Mouse (Mus musculus): ENCODE results near the gene Tmod4. TPM values are rescaled to one million over a fixed set of nuclear protein-coding genes. Genes with fewer than 3 reads are reported as not detected.
"Not testable (repeated sequence)": the region's sequence is repeated elsewhere in the genome, so short reads cannot be mapped to it uniquely, and the experiment has no call there.

The Tmod4 gene
- polyA plus RNA-seq, 1 experiment from 2014 or later = 0.70 TPM

GRCm38 (mm10) chr3:95106338-95107117 is 17.7 kb upstream of the Tmod4 start, which contains the start of gene Pip5k1a:
Gene Pip5k1a (minus strand): TSS chr3:95106930.
- peak within 1 kb of the TSS; percentile 73 for H3K4me2 ChIP-seq (replicated peaks; ENCODE audit: low read depth)
- no peaks in the 10 kb centered on the region for H3K36me3 ChIP-seq (ENCODE audit: control insufficient read depth, insufficient read depth, low read length)
- peak within 1 kb of the TSS; percentile 94 for H3K4me3 ChIP-seq (ENCODE audit: low read depth, low read length)
- H3K27ac ChIP-seq (replicated peaks) = peak within 1 kb of the TSS; percentile 91
- TF ChIP-seq CTCF (IDR thresholded peaks at IDR 0.05; ENCODE audit: low read depth) = no peak
- TF ChIP-seq EP300 (optimal IDR thresholded peaks at IDR 0.05) = no peak
- DNase-seq (ENCODE audit: low spot score) (peak; percentile 95), ATAC-seq (ENCODE audit: low FRiP score, low TSS enrichment) (peak; percentile 92)
- WGBS = under 1% methylated on average over 51 of the region's 51 CpGs
- H3K4me1 ChIP-seq (replicated peaks; ENCODE audit: control insufficient read depth, insufficient read depth) = 0 out of 2 replicates have a peak, but pooled peaks cover 4% of the 10 kb centered on the region
- no peaks in the 10 kb centered on the region for H3K27me3 ChIP-seq (ENCODE audit: control insufficient read depth, insufficient read depth, low read length)
- no peaks in the 10 kb centered on the region for H3K9me3 ChIP-seq (ENCODE audit: control insufficient read depth, low read length)
- peak within 1 kb of the TSS; percentile 93 for H3K9ac ChIP-seq (ENCODE audit: low read length)

GRCm38 (mm10) chr3:95107308-95107707 is 17.0 kb upstream of the Tmod4 start:
- not testable (repeated sequence) for DNase-seq (ENCODE audit: low spot score); H3K4me1 ChIP-seq (replicated peaks; ENCODE audit: control insufficient read depth, insufficient read depth); H3K36me3 ChIP-seq (ENCODE audit: control insufficient read depth, insufficient read depth, low read length); H3K9me3 ChIP-seq (ENCODE audit: control insufficient read depth, low read length); H3K9ac ChIP-seq (ENCODE audit: low read length); H3K27me3 ChIP-seq (ENCODE audit: control insufficient read depth, insufficient read depth, low read length); ATAC-seq (ENCODE audit: low FRiP score, low TSS enrichment)
- peak overlapping the region; percentile 58; the same call in 1 of the 2 replicates for H3K27ac ChIP-seq (replicated peaks)
- peak overlapping the region; percentile 64 for H3K4me2 ChIP-seq (replicated peaks; ENCODE audit: low read depth)
- peak overlapping the region; percentile 94 for H3K4me3 ChIP-seq (ENCODE audit: low read depth, low read length)

- no peaks in the 10 kb centered on the region for H3K9me3 ChIP-seq (ENCODE audit: control insufficient read depth, low read length)
- ATAC-seq (ENCODE audit: low FRiP score, low TSS enrichment) (no peak), DNase-seq (ENCODE audit: low spot score) (no peak)
- H3K36me3 ChIP-seq (ENCODE audit: control insufficient read depth, insufficient read depth, low read length) = no peaks in the 10 kb centered on the region
- no peak overlapping the region for H3K4me2 ChIP-seq (replicated peaks; ENCODE audit: low read depth)
- H3K27me3 ChIP-seq (ENCODE audit: control insufficient read depth, insufficient read depth, low read length) = no peaks in the 10 kb centered on the region
- no peak overlapping the region for H3K9ac ChIP-seq (ENCODE audit: low read length)
- 63% methylated on average over 2 of the region's 2 CpGs for WGBS
- H3K27ac ChIP-seq (replicated peaks) = no peak overlapping the region
- 0 out of 2 replicates have a peak, but pooled peaks cover 4% of the 10 kb centered on the region for H3K4me1 ChIP-seq (replicated peaks; ENCODE audit: control insufficient read depth, insufficient read depth)
- no peak overlapping the region for H3K4me3 ChIP-seq (ENCODE audit: low read depth, low read length)
- TF ChIP-seq EP300 (optimal IDR thresholded peaks at IDR 0.05) (no peak), CTCF (IDR thresholded peaks at IDR 0.05; ENCODE audit: low read depth) (peak; percentile 68)
Observed at GRCm38 (mm10) chr3:95107898-95108297, 16.4 kb upstream of the Tmod4 start.

GRCm38 (mm10) chr3:95110911-95111726 is 13.2 kb upstream of the Tmod4 start, which contains the start of gene Vps72:
Gene Vps72 (plus strand): TSS chr3:95111022.
- Histone ChIP-seq H3K27me3 (ENCODE audit: control insufficient read depth, insufficient read depth, low read length) (no peaks in the 10 kb centered on the region), H3K36me3 (ENCODE audit: control insufficient read depth, insufficient read depth, low read length) (peaks cover 5% of the 10 kb centered on the region), H3K9ac (ENCODE audit: low read length) (peak within 1 kb of the TSS; percentile 83), H3K4me2 (replicated peaks; ENCODE audit: low read depth) (peak within 1 kb of the TSS; percentile 43), H3K27ac (replicated peaks) (peak within 1 kb of the TSS; percentile 96), H3K4me1 (replicated peaks; ENCODE audit: control insufficient read depth, insufficient read depth) (no peaks in the 10 kb centered on the region), H3K4me3 (ENCODE audit: low read depth, low read length) (peak within 1 kb of the TSS; percentile 59), H3K9me3 (ENCODE audit: control insufficient read depth, low read length) (no peaks in the 10 kb centered on the region)
- peak; percentile 39 for TF ChIP-seq EP300 (optimal IDR thresholded peaks at IDR 0.05)
- TF ChIP-seq CTCF (IDR thresholded peaks at IDR 0.05; ENCODE audit: low read depth) = no peak
- under 1% methylated on average over 54 of the region's 54 CpGs for WGBS
- DNase-seq (ENCODE audit: low spot score) = peak; percentile 92
- peak; percentile 75 for ATAC-seq (ENCODE audit: low FRiP score, low TSS enrichment)

- WGBS = 91% methylated on average over 1 of the region's 1 CpGs
Observed at GRCm38 (mm10) chr3:95112760-95113159, 11.5 kb upstream of the Tmod4 start.

More at GRCm38 (mm10) chr3:95112760-95113159, 11.5 kb upstream of the Tmod4 start:
- ATAC-seq (ENCODE audit: low FRiP score, low TSS enrichment) (no peak), DNase-seq (ENCODE audit: low spot score) (no peak)
- Histone ChIP-seq H3K4me3 (ENCODE audit: low read depth, low read length) (no peak overlapping the region), H3K36me3 (ENCODE audit: control insufficient read depth, insufficient read depth, low read length) (peaks cover 6% of the 10 kb centered on the region), H3K9ac (ENCODE audit: low read length) (no peak overlapping the region), H3K9me3 (ENCODE audit: control insufficient read depth, low read length) (no peaks in the 10 kb centered on the region), H3K27me3 (ENCODE audit: control insufficient read depth, insufficient read depth, low read length) (no peaks in the 10 kb centered on the region), H3K4me1 (replicated peaks; ENCODE audit: control insufficient read depth, insufficient read depth) (no peaks in the 10 kb centered on the region), H3K27ac (replicated peaks) (no peak overlapping the region), H3K4me2 (replicated peaks; ENCODE audit: low read depth) (no peak overlapping the region)
- no peak for TF ChIP-seq EP300 (optimal IDR thresholded peaks at IDR 0.05)
- no peak for TF ChIP-seq CTCF (IDR thresholded peaks at IDR 0.05; ENCODE audit: low read depth)

Data from stomach, postnatal 0 days (tissue).